Mouse (Mus musculus): ENCODE measurements around the gene Ppfia3. TPM values are rescaled to one million over a fixed set of nuclear protein-coding genes. Genes with fewer than 3 reads are reported as not detected.

Gene Ppfia3
- polyA plus RNA-seq, 1 experiment = 84.3 TPM

- peak overlapping the region; percentile 61 for H3K4me3 ChIP-seq (replicated peaks; ENCODE audit: insufficient read depth, low read depth, low read length)
- 0 out of 2 replicates have a peak overlapping the region, but pooled peaks have one; percentile 26 for H3K27ac ChIP-seq (ENCODE audit: insufficient read depth, low read length)
- DNase-seq = peak; percentile 69 to 73
- H3K27me3 ChIP-seq (ENCODE audit: control insufficient read depth, insufficient read depth, low read length) = no peaks in the 10 kb centered on the region
- peaks cover 6% of the 10 kb centered on the region for H3K4me1 ChIP-seq (ENCODE audit: control insufficient read depth, insufficient read depth, low read length)
- WGBS = 6% methylated on average over 39 of the region's 39 CpGs
- no peak for TF ChIP-seq POLR2A (IDR thresholded peaks at IDR 0.05; ENCODE audit: borderline replicate concordance, insufficient read depth, low read length)
- TF ChIP-seq CTCF (IDR thresholded peaks at IDR 0.05; ENCODE audit: borderline replicate concordance, insufficient read depth, low read depth, low read length) = peak; percentile 22; the same call in 1 of the 2 replicates
Observed at GRCm38 (mm10) chr7:45339410-45340065, 27.3 kb downstream of the Ppfia3 start.

- TF ChIP-seq POLR2A (IDR thresholded peaks at IDR 0.05; ENCODE audit: borderline replicate concordance, insufficient read depth, low read length) (no peak), CTCF (IDR thresholded peaks at IDR 0.05; ENCODE audit: borderline replicate concordance, insufficient read depth, low read depth, low read length) (no peak)
- WGBS = 14% methylated on average over 14 of the region's 14 CpGs
- H3K27me3 ChIP-seq (ENCODE audit: control insufficient read depth, insufficient read depth, low read length) = no peaks in the 10 kb centered on the region
Observed at GRCm38 (mm10) chr7:45338161-45338911, 28.5 kb downstream of the Ppfia3 start.

GRCm38 (mm10) chr7:45337469-45337868 lies 29.4 kb downstream of the Ppfia3 start:
- TF ChIP-seq POLR2A (IDR thresholded peaks at IDR 0.05; ENCODE audit: borderline replicate concordance, insufficient read depth, low read length) = no peak
- TF ChIP-seq CTCF (IDR thresholded peaks at IDR 0.05; ENCODE audit: borderline replicate concordance, insufficient read depth, low read depth, low read length) = no peak
- WGBS = 9% methylated on average over 4 of the region's 4 CpGs
- H3K27me3 ChIP-seq (ENCODE audit: control insufficient read depth, insufficient read depth, low read length) = no peaks in the 10 kb centered on the region
- H3K4me1 ChIP-seq (ENCODE audit: control insufficient read depth, insufficient read depth, low read length) = peaks cover 6% of the 10 kb centered on the region
- no peak overlapping the region for H3K27ac ChIP-seq (ENCODE audit: insufficient read depth, low read length)
- peak in 1 of 2 experiments; percentile 27 for DNase-seq
- no peak overlapping the region for H3K4me3 ChIP-seq (replicated peaks; ENCODE audit: insufficient read depth, low read depth, low read length)

More at GRCm38 (mm10) chr7:45338161-45338911, 28.5 kb downstream of the Ppfia3 start:
- H3K4me3 ChIP-seq (replicated peaks; ENCODE audit: insufficient read depth, low read depth, low read length) = no peak overlapping the region
- peak; percentile 40 to 46 for DNase-seq
- H3K4me1 ChIP-seq (ENCODE audit: control insufficient read depth, insufficient read depth, low read length) = peaks cover 6% of the 10 kb centered on the region
- no peak overlapping the region for H3K27ac ChIP-seq (ENCODE audit: insufficient read depth, low read length)

- TF ChIP-seq CTCF (IDR thresholded peaks at IDR 0.05; ENCODE audit: borderline replicate concordance, insufficient read depth, low read depth, low read length) (no peak), POLR2A (IDR thresholded peaks at IDR 0.05; ENCODE audit: borderline replicate concordance, insufficient read depth, low read length) (no peak)
- DNase-seq = no peak
- Histone ChIP-seq H3K4me3 (replicated peaks; ENCODE audit: insufficient read depth, low read depth, low read length) (no peak overlapping the region), H3K27ac (ENCODE audit: insufficient read depth, low read length) (no peak overlapping the region), H3K4me1 (ENCODE audit: control insufficient read depth, insufficient read depth, low read length) (peaks cover 6% of the 10 kb centered on the region), H3K27me3 (ENCODE audit: control insufficient read depth, insufficient read depth, low read length) (no peaks in the 10 kb centered on the region)
- 87% methylated on average over 4 of the region's 4 CpGs for WGBS
Observed at GRCm38 (mm10) chr7:45336319-45336718, 30.5 kb downstream of the Ppfia3 start.

- Histone ChIP-seq H3K27me3 (ENCODE audit: control insufficient read depth, insufficient read depth, low read length) (no peaks in the 10 kb centered on the region), H3K27ac (ENCODE audit: insufficient read depth, low read length) (no peak within 1 kb of the TSS), H3K4me3 (replicated peaks; ENCODE audit: insufficient read depth, low read depth, low read length) (no peak within 1 kb of the TSS), H3K4me1 (ENCODE audit: control insufficient read depth, insufficient read depth, low read length) (peaks cover 6% of the 10 kb centered on the region)
- no peak for DNase-seq
- TF ChIP-seq POLR2A (IDR thresholded peaks at IDR 0.05; ENCODE audit: borderline replicate concordance, insufficient read depth, low read length) (no peak), CTCF (IDR thresholded peaks at IDR 0.05; ENCODE audit: borderline replicate concordance, insufficient read depth, low read depth, low read length) (no peak)
- WGBS = 34% methylated on average over 5 of the region's 5 CpGs
Observed at GRCm38 (mm10) chr7:45335056-45335455, 31.8 kb downstream of the Ppfia3 start, which contains the start of gene Hrc. Gene Hrc, plus strand, starts transcription at chr7:45335290.

DNA sequence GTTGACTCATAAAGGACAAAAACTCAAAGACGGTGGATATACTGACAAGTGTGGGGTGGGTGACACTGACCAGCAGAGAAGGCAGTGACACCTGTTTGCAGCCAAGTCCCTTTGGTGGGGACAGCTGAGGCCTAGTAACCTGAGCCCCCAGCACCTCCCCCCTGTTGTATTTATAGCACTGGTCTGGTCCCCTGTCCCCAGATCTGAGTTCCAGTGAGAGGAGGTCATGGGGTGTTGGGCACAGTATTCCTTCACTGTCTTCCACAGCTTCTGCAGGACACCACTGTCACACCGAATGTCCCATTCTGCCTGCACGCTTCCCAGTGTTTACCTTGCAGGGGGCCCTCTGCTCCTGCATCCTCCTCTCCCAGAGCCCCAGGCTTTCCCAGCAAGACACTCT lies 32.2 kb downstream of the Ppfia3 start:
- Histone ChIP-seq H3K4me3 (replicated peaks; ENCODE audit: insufficient read depth, low read depth, low read length) (no peak overlapping the region), H3K4me1 (ENCODE audit: control insufficient read depth, insufficient read depth, low read length) (peaks cover 6% of the 10 kb centered on the region), H3K27me3 (ENCODE audit: control insufficient read depth, insufficient read depth, low read length) (no peaks in the 10 kb centered on the region), H3K27ac (ENCODE audit: insufficient read depth, low read length) (no peak overlapping the region)
- no peak for DNase-seq
- 58% methylated on average over 3 of the region's 3 CpGs for WGBS
- TF ChIP-seq CTCF (IDR thresholded peaks at IDR 0.05; ENCODE audit: borderline replicate concordance, insufficient read depth, low read depth, low read length) (no peak), POLR2A (IDR thresholded peaks at IDR 0.05; ENCODE audit: borderline replicate concordance, insufficient read depth, low read length) (no peak)

DNA sequence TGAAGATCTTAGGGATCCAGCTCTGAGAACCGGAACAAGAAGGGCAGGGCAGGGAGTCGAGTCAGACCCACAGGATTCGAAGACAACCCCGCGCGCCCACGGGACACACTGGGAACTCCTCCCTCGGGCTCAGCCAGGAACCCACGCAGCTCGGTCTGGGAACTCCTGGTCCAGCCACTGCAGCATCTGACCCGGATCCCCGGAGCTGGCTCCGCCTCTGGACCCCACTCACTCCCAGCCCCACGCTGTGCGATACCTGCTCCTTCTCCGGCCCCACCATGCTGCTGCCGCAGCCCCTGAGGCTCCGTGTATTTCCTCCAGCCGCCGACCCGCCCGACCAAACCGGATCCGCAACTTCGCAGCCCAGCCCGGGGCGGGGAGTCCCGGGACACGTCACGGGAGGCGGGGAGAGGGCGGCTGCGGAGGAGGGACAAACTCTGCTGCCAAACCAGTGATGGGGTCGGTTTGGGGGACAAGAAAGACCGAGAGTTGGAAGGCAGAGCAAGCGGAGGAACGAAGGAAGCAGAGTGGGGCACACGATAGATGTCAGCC lies 33.3 kb downstream of the Ppfia3 start, which contains the start of gene Trpm4:
TSS of gene Trpm4 (minus strand) at position 350 of the 552 bp plus-strand sequence.
- TF ChIP-seq CTCF (IDR thresholded peaks at IDR 0.05; ENCODE audit: borderline replicate concordance, insufficient read depth, low read depth, low read length) (no peak), POLR2A (IDR thresholded peaks at IDR 0.05; ENCODE audit: borderline replicate concordance, insufficient read depth, low read length) (peak; percentile 48; the same call in 1 of the 2 replicates)
- H3K4me1 ChIP-seq (ENCODE audit: control insufficient read depth, insufficient read depth, low read length) = peaks cover 6% of the 10 kb centered on the region
- under 1% methylated on average over 38 of the region's 38 CpGs for WGBS
- H3K27me3 ChIP-seq (ENCODE audit: control insufficient read depth, insufficient read depth, low read length) = no peaks in the 10 kb centered on the region
- peak; percentile 65 to 76 for DNase-seq
- H3K4me3 ChIP-seq (replicated peaks; ENCODE audit: insufficient read depth, low read depth, low read length) = peak within 1 kb of the TSS; percentile 74
- no peak within 1 kb of the TSS for H3K27ac ChIP-seq (ENCODE audit: insufficient read depth, low read length)
